Mouse (Mus musculus): ENCODE data around the gene Abcc5.
"Not testable (repeated sequence)": the region's sequence is repeated elsewhere in the genome, so short reads cannot be mapped to it uniquely, and the experiment has no call there.

Abcc5 gene

GRCm38 (mm10) chr16:20425855-20426598 lies at the start of gene Abcc5:
Gene Abcc5, minus strand, starts transcription at chr16:20426394.
- peak; percentile 94 for DNase-seq (ENCODE audit: low read depth, low spot score)

GRCm38 (mm10) chr16:20475335-20475734 lies 49.1 kb upstream of the Abcc5 start:
- DNase-seq (ENCODE audit: low read depth, low spot score) = no peak

GRCm38 (mm10) chr16:20474786-20475185 lies 48.6 kb upstream of the Abcc5 start:
- no peak for DNase-seq (ENCODE audit: low read depth, low spot score)

- DNase-seq (ENCODE audit: low read depth, low spot score) = no peak
Measured at GRCm38 (mm10) chr16:20474211-20474610, 48.0 kb upstream of the Abcc5 start.

GRCm38 (mm10) chr16:20473748-20474147 lies 47.6 kb upstream of the Abcc5 start:
- DNase-seq (ENCODE audit: low read depth, low spot score) = no peak

GRCm38 (mm10) chr16:20471686-20472085 lies 45.5 kb upstream of the Abcc5 start:
- no peak for DNase-seq (ENCODE audit: low read depth, low spot score)

- DNase-seq (ENCODE audit: low read depth, low spot score) = no peak
Measured at GRCm38 (mm10) chr16:20470981-20471380, 44.8 kb upstream of the Abcc5 start.

- no peak for DNase-seq (ENCODE audit: low read depth, low spot score)
Measured at GRCm38 (mm10) chr16:20464725-20465124, 38.5 kb upstream of the Abcc5 start.

GRCm38 (mm10) chr16:20458736-20459135 lies 32.5 kb upstream of the Abcc5 start:
- DNase-seq (ENCODE audit: low read depth, low spot score) = not testable (repeated sequence)

- peak; percentile 57 for DNase-seq (ENCODE audit: low read depth, low spot score)
Measured at GRCm38 (mm10) chr16:20456106-20456505, 29.9 kb upstream of the Abcc5 start.

- DNase-seq (ENCODE audit: low read depth, low spot score) = no peak
Measured at GRCm38 (mm10) chr16:20454155-20454654, 28.0 kb upstream of the Abcc5 start.

- no peak for DNase-seq (ENCODE audit: low read depth, low spot score)
Measured at GRCm38 (mm10) chr16:20451774-20452173, 25.6 kb upstream of the Abcc5 start.

GRCm38 (mm10) chr16:20445871-20446270 lies 19.7 kb upstream of the Abcc5 start:
- DNase-seq (ENCODE audit: low read depth, low spot score) = peak; percentile 94

- DNase-seq (ENCODE audit: low read depth, low spot score) = no peak
Measured at GRCm38 (mm10) chr16:20444831-20445388, 18.7 kb upstream of the Abcc5 start.

GRCm38 (mm10) chr16:20442871-20443270 lies 16.7 kb upstream of the Abcc5 start:
- DNase-seq (ENCODE audit: low read depth, low spot score) = no peak

- peak; percentile 63 for DNase-seq (ENCODE audit: low read depth, low spot score)
Measured at GRCm38 (mm10) chr16:20438673-20439415, 12.7 kb upstream of the Abcc5 start.

GRCm38 (mm10) chr16:20438046-20438445 lies 11.9 kb upstream of the Abcc5 start:
- not testable (repeated sequence) for DNase-seq (ENCODE audit: low read depth, low spot score)

GRCm38 (mm10) chr16:20436281-20436680 lies 10.1 kb upstream of the Abcc5 start:
- DNase-seq (ENCODE audit: low read depth, low spot score) = no peak

GRCm38 (mm10) chr16:20429328-20429727 lies 3.1 kb upstream of the Abcc5 start:
- DNase-seq (ENCODE audit: low read depth, low spot score) = peak; percentile 56

- DNase-seq (ENCODE audit: low read depth, low spot score) = no peak
Measured at GRCm38 (mm10) chr16:20427566-20427965, 1.4 kb upstream of the Abcc5 start.

GRCm38 (mm10) chr16:20424719-20425650 lies 1.2 kb downstream of the Abcc5 start:
- DNase-seq (ENCODE audit: low read depth, low spot score) = peak; percentile 32
